Mouse (Mus musculus): ENCODE results near the gene Alg12. TPM values are rescaled to one million over a fixed set of nuclear protein-coding genes. Genes with fewer than 3 reads are reported as not detected.
A peak's percentile ranks its signal among the peaks of the same experiment; 100 is the strongest.

Alg12 gene
- polyA plus RNA-seq, 1 experiment from 2014 or later: 11.8 TPM

DNA sequence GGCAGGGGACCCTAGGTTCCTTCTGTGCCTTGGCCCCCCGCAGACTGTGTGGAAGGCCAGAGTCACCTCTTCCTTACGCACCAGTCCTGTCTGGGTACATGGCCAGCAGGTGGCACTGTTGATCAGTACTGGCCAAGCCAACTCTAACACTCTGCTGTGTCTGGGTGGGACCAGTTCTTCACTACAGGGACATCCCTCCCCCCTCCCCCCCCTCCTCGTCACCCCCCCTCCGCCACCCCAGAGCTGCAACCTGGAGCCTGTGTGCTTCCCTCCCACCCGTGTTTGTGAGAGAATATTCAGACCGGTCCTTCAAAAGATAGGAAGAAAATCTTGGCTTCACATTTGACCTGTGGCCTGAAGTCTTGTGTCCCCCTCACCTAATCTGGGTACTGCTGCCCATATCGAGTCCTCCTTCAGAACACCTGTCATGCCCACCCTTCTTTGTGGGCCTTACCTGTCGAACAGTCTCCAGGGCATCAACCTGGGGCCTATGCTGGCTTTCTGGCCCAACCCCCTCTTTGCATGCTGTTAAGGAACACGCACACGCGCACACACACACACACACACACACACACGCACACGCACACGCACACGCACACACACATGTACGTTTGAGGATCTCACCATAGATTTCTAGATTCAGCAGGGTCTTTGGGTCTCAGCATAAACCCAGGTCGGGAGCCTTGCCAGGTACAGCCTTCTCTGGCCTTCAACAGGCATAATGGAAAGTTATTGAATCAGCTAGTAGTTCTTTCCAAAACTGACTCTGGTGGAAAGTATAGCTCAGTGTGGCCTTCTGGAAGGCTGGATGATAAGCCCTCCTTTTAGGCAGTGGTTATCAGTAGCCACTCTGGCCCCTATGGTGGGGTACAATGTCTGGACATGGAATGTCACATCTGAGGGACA lies 9.9 kb upstream of the Alg12 start:
- no peaks in the 10 kb centered on the region for H3K4me1 ChIP-seq (ENCODE audit: control insufficient read depth, insufficient read depth, low read length)
- 55% methylated on average over 17 of the region's 17 CpGs for WGBS
- peak; percentile 87 for DNase-seq (ENCODE audit: low spot score)
- H3K4me2 ChIP-seq (ENCODE audit: low read depth, low read length): no peak overlapping the region
- no peak overlapping the region for H3K27ac ChIP-seq (replicated peaks; ENCODE audit: low read depth, low read length)
- no peak overlapping the region for H3K4me3 ChIP-seq (ENCODE audit: low read depth, low read length)
- H3K9me3 ChIP-seq (ENCODE audit: control insufficient read depth, low read length): no peaks in the 10 kb centered on the region
- no peaks in the 10 kb centered on the region for H3K27me3 ChIP-seq (replicated peaks; ENCODE audit: control insufficient read depth, insufficient read depth, low read length)
- H3K9ac ChIP-seq (ENCODE audit: low read depth, low read length): no peak overlapping the region
- H3K36me3 ChIP-seq (ENCODE audit: control insufficient read depth, insufficient read depth, low read length): peaks cover 22% of the 10 kb centered on the region
- ATAC-seq (ENCODE audit: low read depth): peak; percentile 95

DNA sequence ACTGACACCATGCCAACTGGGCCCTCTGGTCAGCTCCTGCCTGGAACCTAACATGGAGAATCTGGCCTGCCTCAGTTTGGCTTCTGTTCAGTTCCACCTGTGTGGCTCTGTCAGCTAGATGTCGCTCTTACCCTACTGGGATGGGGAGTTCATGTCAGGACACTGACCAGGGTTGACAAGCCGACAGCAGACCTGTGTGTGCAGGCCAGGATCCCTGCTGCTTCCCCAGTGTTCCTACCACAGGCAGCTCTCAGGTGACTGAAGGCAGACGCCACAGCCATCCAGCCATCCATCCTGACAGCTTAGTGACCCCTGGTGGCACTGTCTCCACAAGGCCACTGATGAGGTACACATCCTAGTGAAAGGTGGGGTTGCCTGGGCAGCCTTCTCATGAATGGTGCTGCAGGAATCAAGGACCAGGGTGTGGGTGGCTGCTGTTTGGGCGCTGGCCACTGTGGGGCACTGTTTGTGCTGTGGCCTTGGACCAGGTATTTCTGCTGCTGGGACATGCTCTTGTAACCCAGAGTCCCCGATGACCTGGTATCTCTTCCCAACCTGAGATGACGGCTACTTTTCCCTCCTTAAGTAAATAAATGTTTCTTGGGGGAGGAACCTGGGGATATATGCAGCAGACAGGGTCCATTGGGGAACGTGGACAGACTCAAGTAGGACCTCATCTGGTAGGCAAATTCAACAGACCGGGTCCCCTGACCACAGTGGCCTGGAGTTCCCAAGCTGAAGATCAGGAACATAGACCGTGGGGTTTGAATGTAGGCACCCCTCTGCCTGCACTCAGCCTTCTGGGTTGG lies 9.1 kb upstream of the Alg12 start:
- DNase-seq (ENCODE audit: low spot score) (no peak), ATAC-seq (ENCODE audit: low read depth) (peak; percentile 53)
- H3K9ac ChIP-seq (ENCODE audit: low read depth, low read length): no peak overlapping the region
- no peaks in the 10 kb centered on the region for H3K27me3 ChIP-seq (replicated peaks; ENCODE audit: control insufficient read depth, insufficient read depth, low read length)
- WGBS: 27% methylated on average over 8 of the region's 9 CpGs
- H3K9me3 ChIP-seq (ENCODE audit: control insufficient read depth, low read length): no peaks in the 10 kb centered on the region
- H3K27ac ChIP-seq (replicated peaks; ENCODE audit: low read depth, low read length): no peak overlapping the region
- peaks cover 30% of the 10 kb centered on the region for H3K36me3 ChIP-seq (ENCODE audit: control insufficient read depth, insufficient read depth, low read length)
- no peak overlapping the region for H3K4me2 ChIP-seq (ENCODE audit: low read depth, low read length)
- no peaks in the 10 kb centered on the region for H3K4me1 ChIP-seq (ENCODE audit: control insufficient read depth, insufficient read depth, low read length)
- no peak overlapping the region for H3K4me3 ChIP-seq (ENCODE audit: low read depth, low read length)

DNA sequence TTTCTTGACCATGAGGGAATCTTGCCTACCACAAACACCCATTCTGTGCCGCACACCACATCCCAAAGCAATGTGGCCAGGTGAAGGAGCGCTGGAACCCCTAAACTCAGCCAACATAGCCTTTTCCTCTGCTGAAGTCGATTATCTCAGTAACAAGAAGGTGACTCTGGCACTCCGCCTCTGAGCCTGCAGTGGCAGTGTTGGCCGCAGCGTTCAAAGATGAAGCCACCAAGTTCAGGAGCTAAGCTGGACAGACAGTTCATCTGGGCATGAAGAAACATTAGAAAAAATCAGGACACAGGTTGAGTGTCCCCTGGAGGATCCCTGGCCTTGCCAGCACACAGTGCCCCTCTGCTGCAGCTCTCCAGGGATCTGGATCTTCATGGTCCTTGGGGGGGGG lies 8.3 kb upstream of the Alg12 start:
- no peak for ATAC-seq (ENCODE audit: low read depth)

DNA sequence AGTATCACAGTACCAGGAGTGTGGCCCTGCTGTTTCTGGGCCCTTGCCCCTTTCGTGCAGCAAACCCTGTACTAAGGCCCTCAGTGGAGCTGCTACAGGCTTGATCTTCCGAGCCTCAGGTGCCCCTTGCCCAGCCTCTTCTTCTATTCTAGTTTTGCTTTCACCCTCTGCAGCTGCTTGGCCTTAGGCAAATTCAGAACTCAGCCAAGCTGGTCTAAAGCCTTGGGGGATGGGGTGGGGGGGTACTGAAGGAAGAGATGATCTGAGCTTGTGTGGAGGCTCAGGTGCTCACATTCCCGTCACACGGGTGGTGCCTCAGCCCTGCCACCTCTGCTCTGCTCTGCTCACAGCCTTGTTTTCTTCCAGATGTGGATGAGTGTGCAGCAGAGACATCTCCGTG lies 4.3 kb upstream of the Alg12 start:
- 88% methylated on average over 5 of the region's 5 CpGs for WGBS
- no peak overlapping the region for H3K4me3 ChIP-seq (ENCODE audit: low read depth, low read length)
- no peaks in the 10 kb centered on the region for H3K27me3 ChIP-seq (replicated peaks; ENCODE audit: control insufficient read depth, insufficient read depth, low read length)
- H3K4me1 ChIP-seq (ENCODE audit: control insufficient read depth, insufficient read depth, low read length): peaks cover 11% of the 10 kb centered on the region
- H3K9ac ChIP-seq (ENCODE audit: low read depth, low read length): no peak overlapping the region
- ATAC-seq (ENCODE audit: low read depth): no peak
- peaks cover 45% of the 10 kb centered on the region for H3K36me3 ChIP-seq (ENCODE audit: control insufficient read depth, insufficient read depth, low read length)
- no peak for DNase-seq (ENCODE audit: low spot score)
- no peak overlapping the region for H3K4me2 ChIP-seq (ENCODE audit: low read depth, low read length)
- no peak overlapping the region for H3K27ac ChIP-seq (replicated peaks; ENCODE audit: low read depth, low read length)
- H3K9me3 ChIP-seq (ENCODE audit: control insufficient read depth, low read length): no peaks in the 10 kb centered on the region

More for the DNA sequence above, 8.3 kb upstream of the Alg12 start:
- H3K4me2 ChIP-seq (ENCODE audit: low read depth, low read length): no peak overlapping the region
- H3K9ac ChIP-seq (ENCODE audit: low read depth, low read length): no peak overlapping the region
- no peaks in the 10 kb centered on the region for H3K4me1 ChIP-seq (ENCODE audit: control insufficient read depth, insufficient read depth, low read length)
- H3K9me3 ChIP-seq (ENCODE audit: control insufficient read depth, low read length): no peaks in the 10 kb centered on the region
- no peaks in the 10 kb centered on the region for H3K27me3 ChIP-seq (replicated peaks; ENCODE audit: control insufficient read depth, insufficient read depth, low read length)
- WGBS: 91% methylated on average over 6 of the region's 6 CpGs
- H3K27ac ChIP-seq (replicated peaks; ENCODE audit: low read depth, low read length): no peak overlapping the region
- DNase-seq (ENCODE audit: low spot score): no peak
- H3K36me3 ChIP-seq (ENCODE audit: control insufficient read depth, insufficient read depth, low read length): peaks cover 38% of the 10 kb centered on the region
- H3K4me3 ChIP-seq (ENCODE audit: low read depth, low read length): no peak overlapping the region

DNA sequence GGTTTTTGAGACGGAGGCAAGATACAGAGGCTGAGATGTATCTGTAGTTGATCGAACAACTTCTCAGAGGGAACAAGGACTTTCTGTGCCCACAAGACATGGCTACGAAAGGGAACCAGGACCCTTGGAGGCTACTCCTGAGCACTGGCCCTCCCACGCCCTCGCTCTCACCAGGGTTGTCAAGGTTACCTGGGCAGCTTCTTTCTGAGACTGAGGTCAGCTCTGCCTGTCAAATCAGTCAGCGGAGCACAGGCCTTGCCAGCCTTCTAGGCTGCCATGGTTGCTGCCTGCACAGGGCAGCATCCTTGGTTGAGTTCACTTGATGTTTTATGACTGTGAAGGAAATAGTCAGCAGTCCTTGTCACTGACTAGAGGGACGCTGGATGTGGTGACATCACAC lies 3.4 kb upstream of the Alg12 start:
- WGBS: 95% methylated on average over 7 of the region's 7 CpGs
- no peak overlapping the region for H3K27ac ChIP-seq (replicated peaks; ENCODE audit: low read depth, low read length)
- H3K9me3 ChIP-seq (ENCODE audit: control insufficient read depth, low read length): no peaks in the 10 kb centered on the region
- H3K4me1 ChIP-seq (ENCODE audit: control insufficient read depth, insufficient read depth, low read length): peaks cover 13% of the 10 kb centered on the region
- no peak overlapping the region for H3K4me2 ChIP-seq (ENCODE audit: low read depth, low read length)
- DNase-seq (ENCODE audit: low spot score): no peak
- ATAC-seq (ENCODE audit: low read depth): no peak
- no peak overlapping the region for H3K9ac ChIP-seq (ENCODE audit: low read depth, low read length)
- no peaks in the 10 kb centered on the region for H3K27me3 ChIP-seq (replicated peaks; ENCODE audit: control insufficient read depth, insufficient read depth, low read length)
- H3K36me3 ChIP-seq (ENCODE audit: control insufficient read depth, insufficient read depth, low read length): peaks cover 45% of the 10 kb centered on the region
- H3K4me3 ChIP-seq (ENCODE audit: low read depth, low read length): no peak overlapping the region

DNA sequence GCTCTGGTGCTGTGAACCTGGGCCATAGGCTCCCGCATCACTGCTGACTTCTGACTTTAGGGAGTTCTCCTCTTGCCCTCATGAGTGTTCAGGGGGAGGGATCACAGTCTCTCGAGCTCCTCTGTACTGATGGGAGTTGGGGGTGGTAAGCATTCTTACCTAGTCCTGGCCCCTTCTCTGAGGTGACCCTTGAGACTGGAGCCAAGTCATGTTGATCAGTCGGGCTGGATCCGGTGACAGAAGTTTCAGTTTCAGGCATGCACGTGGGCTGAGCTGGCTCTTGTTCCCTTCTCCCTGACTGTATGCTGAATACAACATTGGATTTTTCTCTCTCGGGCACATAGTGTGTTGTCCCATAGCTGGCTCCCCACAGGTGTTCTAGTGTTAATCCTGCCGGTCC lies 2.3 kb upstream of the Alg12 start:
- H3K36me3 ChIP-seq (ENCODE audit: control insufficient read depth, insufficient read depth, low read length): peaks cover 45% of the 10 kb centered on the region
- no peaks in the 10 kb centered on the region for H3K27me3 ChIP-seq (replicated peaks; ENCODE audit: control insufficient read depth, insufficient read depth, low read length)
- H3K4me2 ChIP-seq (ENCODE audit: low read depth, low read length): no peak overlapping the region
- no peak overlapping the region for H3K27ac ChIP-seq (replicated peaks; ENCODE audit: low read depth, low read length)
- ATAC-seq (ENCODE audit: low read depth) (no peak), DNase-seq (ENCODE audit: low spot score) (no peak)
- H3K4me3 ChIP-seq (ENCODE audit: low read depth, low read length): no peak overlapping the region
- 82% methylated on average over 7 of the region's 7 CpGs for WGBS
- no peaks in the 10 kb centered on the region for H3K9me3 ChIP-seq (ENCODE audit: control insufficient read depth, low read length)
- peaks cover 13% of the 10 kb centered on the region for H3K4me1 ChIP-seq (ENCODE audit: control insufficient read depth, insufficient read depth, low read length)
- H3K9ac ChIP-seq (ENCODE audit: low read depth, low read length): no peak overlapping the region

DNA sequence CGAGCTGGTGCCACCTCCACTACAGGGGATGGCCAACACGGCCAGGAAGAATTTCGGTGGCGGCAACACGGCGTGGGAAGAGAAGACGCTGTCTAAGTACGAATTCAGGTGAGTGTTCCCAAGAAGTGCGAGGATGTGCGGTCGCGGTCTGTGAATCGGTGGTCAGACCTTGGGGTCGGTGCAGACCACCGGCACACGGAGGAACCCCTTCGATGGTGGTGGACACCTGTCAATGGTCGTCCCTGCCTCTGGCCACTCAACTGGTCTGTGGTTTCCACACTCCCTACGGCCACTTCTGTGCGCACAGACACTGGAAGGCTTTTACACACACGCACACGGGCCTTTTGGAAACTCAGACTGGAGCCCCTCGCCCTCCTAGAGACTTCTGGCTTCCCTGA lies 787 bp upstream of the Alg12 start:
- H3K9ac ChIP-seq (ENCODE audit: low read depth, low read length): peak overlapping the region; percentile 89
- peaks cover 13% of the 10 kb centered on the region for H3K4me1 ChIP-seq (ENCODE audit: control insufficient read depth, insufficient read depth, low read length)
- whole genome bisulfite sequencing: 1% methylated on average over 22 of the region's 23 CpGs
- no peak for ATAC-seq (ENCODE audit: low read depth)
- no peaks in the 10 kb centered on the region for H3K9me3 ChIP-seq (ENCODE audit: control insufficient read depth, low read length)
- H3K4me3 ChIP-seq (ENCODE audit: low read depth, low read length): peak overlapping the region; percentile 94
- no peaks in the 10 kb centered on the region for H3K27me3 ChIP-seq (replicated peaks; ENCODE audit: control insufficient read depth, insufficient read depth, low read length)
- no peak overlapping the region for H3K27ac ChIP-seq (replicated peaks; ENCODE audit: low read depth, low read length)
- DNase-seq (ENCODE audit: low spot score): no peak
- H3K36me3 ChIP-seq (ENCODE audit: control insufficient read depth, insufficient read depth, low read length): peaks cover 45% of the 10 kb centered on the region
- peak overlapping the region; percentile 82 for H3K4me2 ChIP-seq (ENCODE audit: low read depth, low read length)

DNA sequence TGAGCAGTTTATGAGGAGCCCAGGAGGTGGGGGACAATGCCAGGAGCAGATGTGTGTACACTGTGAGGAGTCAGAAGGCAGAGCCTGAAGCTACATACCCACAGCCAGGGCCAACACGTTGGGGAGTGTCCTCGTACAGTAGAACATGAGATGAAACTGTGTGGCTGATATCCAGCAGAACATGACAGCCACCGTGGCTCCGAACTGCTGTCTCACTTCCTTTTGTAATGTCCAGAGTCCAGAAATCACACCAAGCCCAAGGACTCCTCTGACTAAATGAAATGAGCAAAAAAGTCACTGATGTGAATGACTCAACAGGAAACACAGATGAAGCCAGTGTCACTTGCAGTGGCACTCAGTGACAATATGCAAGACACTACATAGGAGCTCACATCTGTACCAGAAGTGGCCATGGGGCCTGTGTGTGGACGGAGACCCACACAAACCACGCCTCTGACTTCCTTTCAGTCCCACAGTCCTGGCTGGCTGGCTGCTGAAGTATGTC lies 3.9 kb downstream of the Alg12 start:
- Histone ChIP-seq H3K4me2 (ENCODE audit: low read depth, low read length) (no peak overlapping the region), H3K4me1 (ENCODE audit: control insufficient read depth, insufficient read depth, low read length) (peaks cover 7% of the 10 kb centered on the region), H3K27me3 (replicated peaks; ENCODE audit: control insufficient read depth, insufficient read depth, low read length) (no peaks in the 10 kb centered on the region), H3K9ac (ENCODE audit: low read depth, low read length) (no peak overlapping the region), H3K27ac (replicated peaks; ENCODE audit: low read depth, low read length) (no peak overlapping the region), H3K9me3 (ENCODE audit: control insufficient read depth, low read length) (no peaks in the 10 kb centered on the region), H3K4me3 (ENCODE audit: low read depth, low read length) (no peak overlapping the region), H3K36me3 (ENCODE audit: control insufficient read depth, insufficient read depth, low read length) (peaks cover 52% of the 10 kb centered on the region)
- ATAC-seq (ENCODE audit: low read depth) (no peak), DNase-seq (ENCODE audit: low spot score) (no peak)
- 93% methylated on average over 6 of the region's 6 CpGs for WGBS

Measured in embryonic facial prominence, embryonic 14.5 days (tissue).